7 mouse cellular contexts compared by ENCODE assay signal in genomic region chr1:191820951-191821325, GRCm38 (mm10). TPM values are rescaled to one million over a fixed set of nuclear protein-coding genes. Genes with fewer than 3 reads are reported as not detected.
DNase-seq lines count a peak whose midpoint lies in the region; ATAC-seq and TF ChIP-seq lines count a peak whose summit lies in the region.

No protein-coding gene starts in this region.

- no peaks in the 10 kb centered on the region for H3K27me3 ChIP-seq in lung, embryonic 14.5 days (ENCODE audit: insufficient read depth, low read length)
- no peaks in the 10 kb centered on the region for H3K27me3 ChIP-seq in limb, embryonic 13.5 days
- H3K27me3 ChIP-seq in small intestine, adult 2 months (ENCODE audit: control insufficient read depth, insufficient read depth, low read length): no peaks in the 10 kb centered on the region

- H3K4me3 ChIP-seq in lung, embryonic 14.5 days (ENCODE audit: low read depth, low read length): peak overlapping the region; percentile 78
- peak overlapping the region; percentile 38 for H3K4me3 ChIP-seq in embryonic fibroblast, embryonic 13.5 days (ENCODE audit: insufficient read depth, low read length)
- peak overlapping the region; percentile 62 for H3K4me3 ChIP-seq in limb, embryonic 13.5 days
- peak overlapping the region; percentile 73 for H3K4me3 ChIP-seq in small intestine, adult 2 months (ENCODE audit: low read depth, low read length)

- H3K4me1 ChIP-seq in lung, embryonic 14.5 days (ENCODE audit: insufficient read depth): peaks cover 7% of the 10 kb centered on the region
- 0 out of 2 replicates have a peak, but pooled peaks cover 6% of the 10 kb centered on the region for H3K4me1 ChIP-seq in embryonic fibroblast, embryonic 13.5 days (ENCODE audit: control insufficient read depth, insufficient read depth, low read length)
- H3K4me1 ChIP-seq in limb, embryonic 13.5 days: peaks cover 16% of the 10 kb centered on the region
- peaks cover 4% of the 10 kb centered on the region for H3K4me1 ChIP-seq in small intestine, adult 2 months (ENCODE audit: control insufficient read depth, insufficient read depth, insufficient read length, low read length)

- no peak for DNase-seq in lung, embryonic 14.5 days
- DNase-seq in lung, postnatal 10 days: no peak
- DNase-seq in adrenal gland, postnatal 10 days: no peak
- DNase-seq in urinary bladder, postnatal 25 days (ENCODE audit: low spot score): no peak

- no peak; the same call in 1 of the 2 replicates for ATAC-seq in lung, embryonic 14.5 days (ENCODE audit: insufficient read depth)
- peak; percentile 37 for ATAC-seq in limb, embryonic 13.5 days (ENCODE audit: low FRiP score, low read depth)

- 2% methylated on average over 15 of the region's 15 CpGs for WGBS in lung, embryonic 14.5 days
- 5% methylated on average over 15 of the region's 15 CpGs for WGBS in limb, embryonic 13.5 days
- 4% methylated on average over 15 of the region's 15 CpGs for WGBS in small intestine, adult 2 months

- H3K27ac ChIP-seq in lung, embryonic 14.5 days (ENCODE audit: low read depth): no peak overlapping the region
- no peak overlapping the region for H3K27ac ChIP-seq in embryonic fibroblast, embryonic 13.5 days (ENCODE audit: insufficient read depth, low read length)
- no peak overlapping the region for H3K27ac ChIP-seq in limb, embryonic 13.5 days
- no peak overlapping the region for H3K27ac ChIP-seq in small intestine, adult 2 months (ENCODE audit: insufficient read depth, low read depth, low read length)

- H3K4me2 ChIP-seq in lung, embryonic 14.5 days: peak overlapping the region; percentile 67
- peak overlapping the region; percentile 85 for H3K4me2 ChIP-seq in limb, embryonic 13.5 days (replicated peaks)

- H3K36me3 ChIP-seq in lung, embryonic 14.5 days (ENCODE audit: insufficient read depth): peaks cover 31% of the 10 kb centered on the region
- peaks cover 26% of the 10 kb centered on the region for H3K36me3 ChIP-seq in limb, embryonic 13.5 days
- no peaks in the 10 kb centered on the region for H3K36me3 ChIP-seq in small intestine, adult 2 months (ENCODE audit: control insufficient read depth, insufficient read depth, low read length)

- TF ChIP-seq POLR2A in embryonic fibroblast, embryonic 13.5 days (IDR thresholded peaks at IDR 0.05; ENCODE audit: low read depth, low read length): no peak
- no peak for TF ChIP-seq POLR2A in small intestine, adult 2 months (IDR thresholded peaks at IDR 0.05; ENCODE audit: low read depth, low read length)

- no peaks in the 10 kb centered on the region for H3K9me3 ChIP-seq in lung, embryonic 14.5 days (ENCODE audit: low read depth, low read length)
- no peaks in the 10 kb centered on the region for H3K9me3 ChIP-seq in limb, embryonic 13.5 days

- TF ChIP-seq CTCF in lung, embryonic 14.5 days (IDR thresholded peaks at IDR 0.05; ENCODE audit: low read depth): no peak
- no peak for TF ChIP-seq CTCF in embryonic fibroblast, embryonic 13.5 days (IDR thresholded peaks at IDR 0.05; ENCODE audit: borderline replicate concordance, insufficient read depth, low read length)
- TF ChIP-seq CTCF in small intestine, adult 2 months (IDR thresholded peaks at IDR 0.05; ENCODE audit: extremely low read depth, insufficient read length, insufficient replicate concordance, low read depth, low read length): no peak

- peak overlapping the region; percentile 78 for H3K9ac ChIP-seq in lung, embryonic 14.5 days
- H3K9ac ChIP-seq in limb, embryonic 13.5 days: peak overlapping the region; percentile 57

RNA-seq across cellular contexts. Expression of gene Nek2, which starts 0.3 kb away (rescaled TPM):
- polyA plus RNA-seq in lung, embryonic 14.5 days (2014; fragmentation: Nextera tagmentation; extraction: Ambion mirVana): 43.7 and 46.8 TPM in 2 replicates
- 13.6 and 20.9 TPM in 2 replicates for polyA plus RNA-seq in embryonic fibroblast, embryonic 13.5 days (2011; ENCODE audit: insufficient read length, low read depth, missing spikeins)
- 28.4 and 31.2 TPM in 2 replicates for polyA plus RNA-seq in limb, embryonic 13.5 days (2015; fragmentation: Nextera tagmentation; extraction: Ambion mirVana)
- 1.7 and 5.5 TPM in 2 replicates for polyA plus RNA-seq in small intestine, adult 2 months (2012; rRNA removed)
- 10 to 100 TPM in 1 of 2 experiments, 1 to 10 TPM in 1; 8.8 to 10.5 TPM for total RNA-seq in adrenal gland, postnatal 10 days (2021)
